Mouse (Mus musculus) duodenum, adult 2 months (tissue): ENCODE results near the gene Sel1l3. TPM values are rescaled to one million over a fixed set of nuclear protein-coding genes. Genes with fewer than 3 reads are reported as not detected.

ENCODE experiments used
- polyA plus RNA-seq: library from polyadenylated mRNA; depleted of rRNA; stranded (reverse); fragments of >200 nt; gene quantifications from 2 replicates; pipeline ENCODE4 v1.2.3, GENCODE M21; 2012; ENCODE audit warnings: low replicate concordance; rRNA removed

Sel1l3 gene
- polyA plus RNA-seq: 23.0 and 29.3 TPM in 2 replicates

DNA sequence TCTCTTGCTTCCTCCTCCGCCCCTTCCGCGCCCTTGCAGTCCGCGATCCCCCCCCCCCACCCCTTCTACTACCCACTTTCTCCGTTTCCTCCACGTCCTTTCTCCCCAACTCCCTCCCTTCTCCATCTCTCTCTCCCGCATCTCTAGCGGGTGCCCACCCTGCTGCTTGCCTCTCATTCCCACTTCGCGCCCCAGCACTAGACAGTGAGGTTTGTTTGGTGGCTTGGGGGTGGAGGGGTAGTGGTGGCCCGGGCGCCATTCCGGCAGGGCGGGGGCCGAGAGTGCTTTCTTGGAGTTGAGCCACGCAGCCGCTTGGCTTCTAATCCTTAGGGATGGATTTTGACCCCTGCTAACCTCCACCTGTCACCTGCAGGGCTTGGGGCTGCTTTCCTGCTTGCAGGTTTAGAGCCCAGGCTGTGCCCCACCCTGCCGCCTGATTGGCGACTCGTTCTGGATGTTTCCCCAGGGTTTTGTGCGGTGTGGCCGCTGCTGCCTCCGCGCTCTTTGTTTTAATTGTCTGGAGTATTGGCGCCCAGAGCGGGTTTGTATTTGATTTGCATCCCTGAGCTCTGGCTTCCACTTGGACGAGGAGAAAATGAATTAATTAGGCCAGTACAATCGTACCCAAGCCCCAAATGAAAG, at the start of gene Sel1l3:
Sel1l3 (minus strand) TSS at position 217 of the 642 bp plus-strand sequence.

Other genes starting within 250 kb of the Sel1l3 start
- 0.39 and 83.1 TPM in 2 replicates for gene Slc34a2, start 175.8 kb downstream of the Sel1l3 start, polyA plus RNA-seq
- 42.1 and 50.5 TPM in 2 replicates for gene Smim20, start 53.2 kb upstream of the Sel1l3 start, polyA plus RNA-seq